Mouse (Mus musculus): ENCODE results near the gene Creg1. TPM values are rescaled to one million over a fixed set of nuclear protein-coding genes. Genes with fewer than 3 reads are reported as not detected.

Gene Creg1
- polyA plus RNA-seq, 1 experiment from 2014 or later = 30.0 TPM

DNA sequence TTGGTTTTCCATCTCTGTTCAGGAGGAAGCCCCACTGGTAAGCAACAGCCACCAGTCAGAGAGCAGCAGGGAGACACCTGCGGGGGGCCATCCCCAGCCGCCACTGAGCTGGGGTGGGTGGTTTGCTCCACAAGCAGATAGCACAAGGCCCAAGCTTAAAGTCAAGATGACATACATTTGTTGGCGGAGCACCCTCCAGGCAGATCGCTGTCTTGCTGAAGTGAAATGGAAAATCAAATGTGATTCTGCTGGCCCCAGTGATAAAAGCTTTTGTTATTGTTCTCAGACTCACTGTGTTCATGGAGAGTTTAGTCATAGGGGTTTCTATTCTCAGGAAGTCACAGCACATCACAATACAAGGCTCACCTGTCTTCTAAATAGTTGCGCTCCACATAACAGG is 39.6 kb downstream of the Creg1 start:
- WGBS = 84% methylated on average over 5 of the region's 5 CpGs
- Histone ChIP-seq H3K4me1 (replicated peaks) (no peaks in the 10 kb centered on the region), H3K36me3 (no peaks in the 10 kb centered on the region), H3K4me3 (no peak overlapping the region), H3K9me3 (peaks cover 7% of the 10 kb centered on the region; the same call in 1 of the 2 replicates), H3K27ac (no peak overlapping the region), H3K27me3 (ENCODE audit: insufficient read depth, poor library complexity, severe bottlenecking) (peaks cover 5% of the 10 kb centered on the region; the same call in 1 of the 2 replicates)
- DNase-seq (ENCODE audit: low spot score) = no peak

DNA sequence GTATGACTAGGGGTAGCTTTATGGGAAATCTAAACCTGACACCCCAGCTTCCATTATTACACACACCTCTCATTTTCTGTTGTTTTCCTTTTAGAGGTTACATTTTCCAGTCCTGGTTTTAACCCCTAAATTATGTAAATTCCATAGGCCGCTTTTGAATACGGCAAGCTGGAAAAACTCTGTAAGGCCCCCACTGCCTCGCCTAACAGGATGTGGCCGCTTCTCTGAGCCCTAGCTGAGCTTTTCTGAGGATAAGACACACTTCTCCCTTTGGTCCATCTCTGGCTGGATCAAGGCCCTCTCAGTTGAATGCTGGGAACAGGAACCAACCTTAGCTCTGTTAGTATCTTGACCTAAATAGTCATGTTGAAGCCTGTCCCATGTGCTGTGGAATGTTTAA is 40.6 kb downstream of the Creg1 start:
- Histone ChIP-seq H3K4me3 (no peak overlapping the region), H3K27ac (no peak overlapping the region), H3K4me1 (replicated peaks) (no peaks in the 10 kb centered on the region), H3K27me3 (ENCODE audit: insufficient read depth, poor library complexity, severe bottlenecking) (peaks cover 6% of the 10 kb centered on the region; the same call in 1 of the 2 replicates), H3K9me3 (peaks cover 7% of the 10 kb centered on the region; the same call in 1 of the 2 replicates), H3K36me3 (no peaks in the 10 kb centered on the region)
- no peak for DNase-seq (ENCODE audit: low spot score)
- 93% methylated on average over 4 of the region's 4 CpGs for WGBS

- DNase-seq (ENCODE audit: low spot score) = no peak
- Histone ChIP-seq H3K27ac (no peak overlapping the region), H3K4me1 (replicated peaks) (peaks cover 36% of the 10 kb centered on the region), H3K9me3 (no peaks in the 10 kb centered on the region), H3K4me3 (no peak overlapping the region), H3K27me3 (ENCODE audit: insufficient read depth, poor library complexity, severe bottlenecking) (peaks cover 34% of the 10 kb centered on the region), H3K36me3 (no peaks in the 10 kb centered on the region)
- WGBS = 80% methylated on average over 2 of the region's 2 CpGs
Measured at GRCm38 (mm10) chr1:165810633-165811032, 47.1 kb downstream of the Creg1 start.

DNA sequence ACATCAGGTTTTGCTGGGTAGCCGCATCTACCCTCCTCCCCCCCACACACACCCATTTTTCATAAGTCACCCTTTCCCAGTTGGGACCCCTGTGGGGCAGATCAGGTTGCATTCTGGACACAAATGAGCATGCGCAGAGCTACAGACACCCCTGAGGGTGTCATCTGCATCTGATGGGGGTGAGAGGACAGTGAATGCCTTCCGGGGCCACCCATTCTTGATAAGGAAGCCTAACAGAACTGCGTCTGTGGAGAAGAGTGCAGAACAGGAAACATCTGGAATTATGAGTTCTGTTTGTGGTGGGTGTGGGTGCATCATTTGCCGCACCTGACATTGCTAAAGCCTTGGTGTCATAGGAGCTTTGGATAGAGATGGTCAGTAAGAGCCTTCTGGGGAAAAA is 47.6 kb downstream of the Creg1 start:
- H3K9me3 ChIP-seq = no peaks in the 10 kb centered on the region
- H3K36me3 ChIP-seq = no peaks in the 10 kb centered on the region
- no peak for DNase-seq (ENCODE audit: low spot score)
- H3K27me3 ChIP-seq (ENCODE audit: insufficient read depth, poor library complexity, severe bottlenecking) = peaks cover 39% of the 10 kb centered on the region
- H3K4me3 ChIP-seq = no peak overlapping the region
- peaks cover 37% of the 10 kb centered on the region for H3K4me1 ChIP-seq (replicated peaks)
- WGBS = 88% methylated on average over 5 of the region's 5 CpGs
- no peak overlapping the region for H3K27ac ChIP-seq

- 86% methylated on average over 3 of the region's 3 CpGs for WGBS
- Histone ChIP-seq H3K9me3 (no peaks in the 10 kb centered on the region), H3K27me3 (ENCODE audit: insufficient read depth, poor library complexity, severe bottlenecking) (peaks cover 54% of the 10 kb centered on the region), H3K4me3 (no peak overlapping the region), H3K36me3 (no peaks in the 10 kb centered on the region), H3K27ac (peak overlapping the region; percentile 89), H3K4me1 (replicated peaks) (peaks cover 53% of the 10 kb centered on the region)
- no peak for DNase-seq (ENCODE audit: low spot score)
Measured at GRCm38 (mm10) chr1:165812775-165813174, 49.2 kb downstream of the Creg1 start.

- DNase-seq (ENCODE audit: low spot score) = peak; percentile 81
- peaks cover 67% of the 10 kb centered on the region for H3K4me1 ChIP-seq (replicated peaks)
- H3K27ac ChIP-seq = peak overlapping the region; percentile 89
- WGBS = 7% methylated on average over 7 of the region's 7 CpGs
- H3K36me3 ChIP-seq = no peaks in the 10 kb centered on the region
- H3K4me3 ChIP-seq = peak overlapping the region; percentile 34
- no peaks in the 10 kb centered on the region for H3K9me3 ChIP-seq
- H3K27me3 ChIP-seq (ENCODE audit: insufficient read depth, poor library complexity, severe bottlenecking) = peaks cover 60% of the 10 kb centered on the region
Measured at GRCm38 (mm10) chr1:165814116-165814515, 50.6 kb downstream of the Creg1 start.

DNA sequence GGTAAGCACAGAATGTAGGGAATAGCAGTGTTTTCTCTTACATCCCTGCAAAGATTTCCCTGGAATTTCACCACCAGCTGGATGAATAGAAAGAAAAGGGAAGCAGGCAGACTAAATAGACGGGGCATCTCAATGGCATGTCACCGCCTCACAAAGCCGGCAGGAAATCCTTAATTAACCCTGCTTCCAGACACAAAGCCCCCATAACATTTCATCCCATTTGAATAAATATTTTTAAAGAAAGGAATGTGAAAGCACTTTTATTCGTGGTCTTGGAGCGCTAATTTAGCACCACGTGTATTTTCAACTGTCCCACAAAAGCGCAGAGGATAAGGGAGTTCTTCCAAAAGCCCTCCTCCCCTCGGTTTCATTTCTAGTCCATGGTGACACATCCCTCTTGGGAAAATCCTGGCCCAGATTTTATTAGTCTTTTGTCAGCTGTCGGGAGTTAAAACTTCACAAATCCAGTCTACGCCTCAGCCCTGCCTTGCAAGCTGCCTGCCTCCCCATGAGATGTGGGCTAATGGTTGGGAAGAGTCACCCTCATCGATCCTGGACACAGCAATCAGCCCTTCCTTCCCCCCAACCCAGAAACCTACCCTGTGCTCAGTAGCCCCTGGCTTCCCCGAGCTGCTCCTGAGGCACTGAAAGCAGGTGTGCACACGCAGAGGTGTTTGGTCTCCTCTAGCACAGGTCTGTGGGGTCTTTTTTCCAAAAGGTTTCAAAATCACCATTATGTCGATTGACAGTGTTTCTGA is 51.2 kb downstream of the Creg1 start:
- Histone ChIP-seq H3K27me3 (ENCODE audit: insufficient read depth, poor library complexity, severe bottlenecking) (peaks cover 63% of the 10 kb centered on the region), H3K4me3 (peak overlapping the region; percentile 34), H3K27ac (peak overlapping the region; percentile 89), H3K36me3 (no peaks in the 10 kb centered on the region), H3K4me1 (replicated peaks) (peaks cover 68% of the 10 kb centered on the region), H3K9me3 (no peaks in the 10 kb centered on the region)
- WGBS = 15% methylated on average over 14 of the region's 14 CpGs
- DNase-seq (ENCODE audit: low spot score) = no peak

GRCm38 (mm10) chr1:165816391-165816790 is 52.8 kb downstream of the Creg1 start:
- peak overlapping the region; percentile 80; the same call in 1 of the 2 replicates for H3K27ac ChIP-seq
- peaks cover 68% of the 10 kb centered on the region for H3K4me1 ChIP-seq (replicated peaks)
- H3K36me3 ChIP-seq = no peaks in the 10 kb centered on the region
- H3K27me3 ChIP-seq (ENCODE audit: insufficient read depth, poor library complexity, severe bottlenecking) = peaks cover 66% of the 10 kb centered on the region
- H3K4me3 ChIP-seq = no peak overlapping the region
- 84% methylated on average over 9 of the region's 9 CpGs for WGBS
- DNase-seq (ENCODE audit: low spot score) = no peak
- H3K9me3 ChIP-seq = no peaks in the 10 kb centered on the region

- Histone ChIP-seq H3K4me3 (no peak overlapping the region), H3K27ac (peak overlapping the region; percentile 80), H3K4me1 (replicated peaks) (peaks cover 64% of the 10 kb centered on the region), H3K27me3 (ENCODE audit: insufficient read depth, poor library complexity, severe bottlenecking) (peaks cover 57% of the 10 kb centered on the region), H3K9me3 (no peaks in the 10 kb centered on the region), H3K36me3 (no peaks in the 10 kb centered on the region)
- DNase-seq (ENCODE audit: low spot score) = no peak
- WGBS = 67% methylated on average over 9 of the region's 9 CpGs
Measured at GRCm38 (mm10) chr1:165817264-165817663, 53.7 kb downstream of the Creg1 start.

GRCm38 (mm10) chr1:165818145-165818860 is 54.8 kb downstream of the Creg1 start:
- Histone ChIP-seq H3K9me3 (no peaks in the 10 kb centered on the region), H3K27ac (peak overlapping the region; percentile 80), H3K27me3 (ENCODE audit: insufficient read depth, poor library complexity, severe bottlenecking) (peaks cover 47% of the 10 kb centered on the region), H3K36me3 (no peaks in the 10 kb centered on the region), H3K4me3 (no peak overlapping the region), H3K4me1 (replicated peaks) (peaks cover 55% of the 10 kb centered on the region)
- WGBS = 28% methylated on average over 8 of the region's 8 CpGs
- peak; percentile 38 for DNase-seq (ENCODE audit: low spot score)

DNA sequence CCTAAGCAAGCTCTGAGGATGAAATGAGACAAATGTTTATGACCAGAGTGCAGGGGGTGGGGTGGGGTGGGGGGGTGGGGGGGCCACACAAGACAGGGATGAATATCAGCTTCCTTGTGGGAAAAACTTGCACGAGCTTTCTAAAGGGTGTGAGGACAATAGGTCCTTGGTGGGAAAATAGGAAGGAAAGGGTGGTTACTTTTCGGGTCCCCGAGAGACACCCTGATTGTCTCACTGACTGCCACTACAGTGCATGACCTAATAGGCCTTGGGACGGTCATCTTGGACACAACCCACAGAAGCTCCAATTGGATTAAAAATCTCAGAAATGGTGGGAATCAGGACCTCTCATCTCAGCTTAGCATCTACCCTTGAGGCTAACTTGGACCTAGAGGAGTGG is 55.6 kb downstream of the Creg1 start:
- Histone ChIP-seq H3K9me3 (no peaks in the 10 kb centered on the region), H3K36me3 (no peaks in the 10 kb centered on the region), H3K27me3 (ENCODE audit: insufficient read depth, poor library complexity, severe bottlenecking) (peaks cover 45% of the 10 kb centered on the region), H3K27ac (peak overlapping the region; percentile 80; the same call in 1 of the 2 replicates), H3K4me3 (no peak overlapping the region), H3K4me1 (replicated peaks) (peaks cover 46% of the 10 kb centered on the region)
- WGBS = 82% methylated on average over 4 of the region's 4 CpGs
- no peak for DNase-seq (ENCODE audit: low spot score)

DNA sequence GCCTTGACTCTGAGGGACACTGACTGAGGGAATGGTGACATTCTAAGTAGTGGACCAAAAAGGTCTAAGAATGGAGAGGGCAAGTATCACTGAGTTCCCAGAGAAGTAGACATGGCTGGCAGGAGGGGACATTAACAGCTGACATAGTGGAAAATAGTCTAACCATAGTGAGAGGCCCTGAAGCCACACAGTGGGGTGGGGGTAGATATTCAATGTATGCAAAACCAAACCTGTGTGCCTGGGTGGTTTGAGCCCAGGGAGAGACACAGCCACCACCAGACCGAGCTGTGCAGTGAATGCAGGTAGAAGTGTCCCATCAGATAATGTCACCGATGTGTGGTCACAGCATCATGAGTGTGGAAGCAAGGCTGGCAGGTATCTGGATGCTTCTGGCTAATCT is 58.5 kb downstream of the Creg1 start:
- WGBS = 93% methylated on average over 2 of the region's 2 CpGs
- Histone ChIP-seq H3K4me1 (replicated peaks) (peaks cover 22% of the 10 kb centered on the region), H3K36me3 (no peaks in the 10 kb centered on the region), H3K9me3 (no peaks in the 10 kb centered on the region), H3K27me3 (ENCODE audit: insufficient read depth, poor library complexity, severe bottlenecking) (peaks cover 27% of the 10 kb centered on the region), H3K27ac (no peak overlapping the region), H3K4me3 (no peak overlapping the region)
- DNase-seq (ENCODE audit: low spot score) = no peak

All from hindbrain, embryonic 10.5 days (tissue).